In genomic region chr5:144542711-144543308, GRCm38 (mm10) we compare ENCODE assay signal across 9 mouse cellular contexts. TPM values are rescaled to one million over a fixed set of nuclear protein-coding genes. Genes with fewer than 3 reads are reported as not detected.
A peak's percentile ranks its signal among the peaks of the same experiment; 100 is the strongest.
DNase-seq lines count a peak whose midpoint lies in the region; ATAC-seq lines count a peak whose summit lies in the region.
"Had no signal": no experiment of that assay in that cellular context is flagged by ENCODE, and none has a peak within 500 bp of the region (broad histone marks: within the 10 kb centered on the region; RNA-seq: fewer than 3 reads in every experiment).

No protein-coding gene starts in this region.

- no peak overlapping the region for H3K27ac ChIP-seq in limb, embryonic 11.5 days (replicated peaks; ENCODE audit: low read depth, low read length)
- H3K27ac ChIP-seq in limb, embryonic 10.5 days, result no peak overlapping the region
- H3K27ac ChIP-seq: liver, embryonic 14.5 days had no signal

- no peak overlapping the region for H3K4me3 ChIP-seq in limb, embryonic 11.5 days (ENCODE audit: low read depth, low read length)
- H3K4me3 ChIP-seq in limb, embryonic 10.5 days, result no peak overlapping the region

- no peaks in the 10 kb centered on the region for H3K9me3 ChIP-seq in limb, embryonic 11.5 days (ENCODE audit: control insufficient read depth, low read length)
- no peaks in the 10 kb centered on the region for H3K9me3 ChIP-seq in limb, embryonic 10.5 days (replicated peaks)

- WGBS in limb, embryonic 11.5 days, result 15% methylated on average over 12 of the region's 12 CpGs
- WGBS in limb, embryonic 10.5 days, result 20% methylated on average over 12 of the region's 12 CpGs

- H3K36me3 ChIP-seq in limb, embryonic 11.5 days (ENCODE audit: control insufficient read depth, insufficient read depth, low read length), result no peaks in the 10 kb centered on the region
- no peaks in the 10 kb centered on the region for H3K36me3 ChIP-seq in limb, embryonic 10.5 days

- H3K4me2 ChIP-seq in limb, embryonic 11.5 days (ENCODE audit: low read depth, severe bottlenecking), result no peak overlapping the region

- no peak overlapping the region for H3K9ac ChIP-seq in limb, embryonic 11.5 days (ENCODE audit: low read length)
- H3K9ac ChIP-seq: liver, embryonic 14.5 days had no signal

- no peak for ATAC-seq in limb, embryonic 11.5 days (ENCODE audit: insufficient number of reproducible peaks, low FRiP score, low TSS enrichment, low read depth)
- peak; percentile 74 for ATAC-seq in frontal cortex, adult (ENCODE audit: low TSS enrichment)

- peaks cover 25% of the 10 kb centered on the region for H3K27me3 ChIP-seq in limb, embryonic 11.5 days (ENCODE audit: control insufficient read depth, insufficient read depth, low read length)
- peaks cover 48% of the 10 kb centered on the region for H3K27me3 ChIP-seq in limb, embryonic 10.5 days (ENCODE audit: low read depth, poor library complexity, severe bottlenecking)

- peak; percentile 58 for DNase-seq in limb, embryonic 11.5 days (ENCODE audit: low spot score)
- no peak for DNase-seq in limb, embryonic 10.5 days (ENCODE audit: low spot score)
- peak; percentile 71 for DNase-seq in mesoderm, embryonic 11.5 days (ENCODE audit: low read depth, low spot score)
- peak; percentile 79 for DNase-seq in telencephalon, adult 2 months (ENCODE audit: low read depth, low spot score)
- no peak for DNase-seq in cerebellum, adult 9-11 months
- DNase-seq in spleen, adult 12 weeks (ENCODE audit: low spot score), result no peak
- DNase-seq: heart, adult 11 months had no signal

- H3K4me1 ChIP-seq in limb, embryonic 11.5 days (ENCODE audit: control insufficient read depth, insufficient read depth, low read length), result no peaks in the 10 kb centered on the region
- peaks cover 21% of the 10 kb centered on the region for H3K4me1 ChIP-seq in limb, embryonic 10.5 days

RNA-seq across cellular contexts. Expression of gene Nptx2, which starts 2.9 kb away (rescaled TPM):
- polyA plus RNA-seq in limb, embryonic 11.5 days (2014; fragmentation: Nextera tagmentation; extraction: Ambion mirVana), result 0.17 and 0.23 TPM in 2 replicates
- polyA plus RNA-seq in limb, embryonic 10.5 days (2016; fragmentation: Nextera tagmentation; extraction: Ambion mirVana), result 0.34 and 1.4 TPM in 2 replicates

Comparison
In these comparisons a context has a peak if more than half of its experiments do, and no peak if none do; other contexts are left out.
1. DNase-seq: peak in limb, embryonic 11.5 days (single experiment), mesoderm, embryonic 11.5 days (single experiment) and telencephalon, adult 2 months (single experiment); none in limb, embryonic 10.5 days (single experiment), cerebellum, adult 9-11 months (single experiment) and spleen, adult 12 weeks (single experiment).